Mouse (Mus musculus): ENCODE measurements around the gene Lhfp. TPM values are rescaled to one million over a fixed set of nuclear protein-coding genes. Genes with fewer than 3 reads are reported as not detected.
"Not testable (repeated sequence)": the region's sequence is repeated elsewhere in the genome, so short reads cannot be mapped to it uniquely, and the experiment has no call there.

The Lhfp gene
- total RNA-seq, 2 experiments from 2014 or later, result 53.2 to 55.7 TPM

DNA sequence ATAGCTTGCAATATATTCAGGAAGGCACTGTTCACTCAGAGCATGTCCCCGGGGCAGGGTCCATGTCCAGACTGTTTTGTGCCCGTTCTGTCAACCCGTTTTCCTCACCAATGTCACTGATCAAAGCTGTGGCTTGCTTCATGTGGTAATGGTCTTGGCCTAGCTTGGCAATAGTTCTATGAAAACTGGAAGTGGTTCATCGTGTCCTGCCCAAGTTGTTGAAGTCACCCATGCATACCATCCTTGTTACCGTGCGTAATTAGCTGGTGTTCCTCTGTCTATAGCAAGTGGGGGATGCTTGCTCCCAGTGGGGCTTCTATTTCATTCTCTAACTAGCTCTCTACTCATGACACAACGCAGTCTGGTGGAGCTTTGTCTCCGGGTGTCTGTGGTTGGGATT, 43.5 kb downstream of the Lhfp start:
- DNase-seq (ENCODE audit: low spot score), result no peak
- intact Hi-C loops (cut with DNase I), result no loop called here

DNA sequence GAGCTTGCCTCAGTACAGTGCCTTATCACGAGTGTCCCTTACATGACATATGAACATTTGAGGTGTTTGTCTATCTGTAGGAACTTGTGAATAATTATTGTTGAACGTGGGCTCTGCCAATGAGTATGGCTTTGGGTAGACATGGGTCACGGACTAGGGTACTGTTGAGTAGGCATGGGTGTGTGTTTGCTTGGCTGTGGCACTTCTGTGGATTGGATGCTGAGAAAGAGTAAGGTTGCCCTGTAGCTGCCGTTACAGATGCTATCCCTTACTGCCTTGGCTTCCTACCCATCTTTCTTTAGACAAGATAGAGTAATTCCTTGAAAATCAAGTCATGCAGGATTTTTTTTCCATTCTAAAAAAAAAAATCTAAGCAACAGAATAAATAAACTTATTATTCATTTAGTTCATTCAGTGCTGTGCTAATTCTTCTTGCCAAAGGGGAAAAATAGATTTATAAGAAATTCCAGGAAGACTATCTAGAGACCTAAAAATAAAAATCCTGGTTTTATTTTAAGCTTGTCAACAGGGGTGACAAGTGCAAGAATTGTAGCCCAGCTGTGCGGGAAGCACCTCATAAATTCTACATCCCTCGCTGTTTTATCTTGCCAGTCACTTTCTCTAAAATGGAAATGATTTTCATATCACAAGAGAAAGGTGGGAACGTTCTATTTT, 45.3 kb downstream of the Lhfp start:
- intact Hi-C loops (cut with DNase I), result no loop called here
- no peak for DNase-seq (ENCODE audit: low spot score)

DNA sequence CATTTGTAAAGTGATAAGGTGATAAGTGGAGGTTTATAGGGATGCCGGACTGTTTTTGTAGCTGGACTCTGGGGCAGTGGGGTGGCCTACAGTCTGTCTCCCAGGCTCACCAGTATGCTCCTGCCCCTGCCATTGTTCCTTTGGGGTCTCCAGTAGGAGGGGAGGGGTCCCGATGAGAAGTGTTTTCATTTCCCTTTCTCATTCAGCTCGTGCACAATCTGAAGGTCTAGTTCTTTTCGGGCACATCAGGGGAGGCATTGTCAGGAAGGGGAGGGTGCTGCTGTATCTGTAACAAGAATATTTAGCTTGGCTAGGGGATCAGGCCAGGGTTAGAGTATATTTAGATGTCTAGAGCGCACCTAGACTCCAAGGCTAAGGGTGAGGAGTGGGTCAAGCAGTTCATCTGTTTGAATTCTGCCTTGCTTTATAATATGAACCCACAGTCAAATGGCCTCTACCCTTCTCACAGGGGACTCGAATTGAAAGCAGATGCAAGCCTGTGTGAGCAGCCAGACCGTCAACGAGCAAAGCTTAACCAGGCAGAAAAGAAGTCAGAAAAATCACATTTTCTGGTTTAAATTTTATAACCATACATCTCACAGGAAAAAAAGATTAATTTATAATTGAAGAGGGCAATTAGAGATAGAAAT, 46.0 kb downstream of the Lhfp start:
- intact Hi-C loops (cut with DNase I), result no loop called here

GRCm38 (mm10) chr3:53089921-53090320, 48.6 kb downstream of the Lhfp start:
- DNase-seq (ENCODE audit: low spot score), result no peak
- intact Hi-C loops (cut with DNase I), result no loop called here

More for the DNA sequence above, 46.0 kb downstream of the Lhfp start:
- no peak for DNase-seq (ENCODE audit: low spot score)

DNA sequence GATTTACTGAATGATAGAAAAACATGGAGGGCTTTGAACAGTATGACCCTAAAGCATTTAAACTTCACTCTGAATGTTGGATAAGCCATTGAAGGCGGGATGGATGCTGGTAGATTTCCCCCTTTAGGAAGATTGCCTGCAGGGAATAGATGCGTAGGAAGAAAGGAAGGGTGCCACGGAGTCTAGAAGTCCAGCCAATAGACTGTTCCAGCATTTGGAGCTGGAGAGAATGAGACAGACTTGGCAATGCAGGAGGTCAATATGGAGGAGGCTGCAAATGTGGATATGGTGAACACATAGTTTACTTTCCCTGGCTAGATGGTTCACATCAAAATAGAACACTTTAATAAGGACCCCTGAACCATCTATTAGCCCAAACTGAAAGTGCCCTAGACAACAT, 58.9 kb downstream of the Lhfp start:
- intact Hi-C loops (cut with DNase I), result no loop called here

DNA sequence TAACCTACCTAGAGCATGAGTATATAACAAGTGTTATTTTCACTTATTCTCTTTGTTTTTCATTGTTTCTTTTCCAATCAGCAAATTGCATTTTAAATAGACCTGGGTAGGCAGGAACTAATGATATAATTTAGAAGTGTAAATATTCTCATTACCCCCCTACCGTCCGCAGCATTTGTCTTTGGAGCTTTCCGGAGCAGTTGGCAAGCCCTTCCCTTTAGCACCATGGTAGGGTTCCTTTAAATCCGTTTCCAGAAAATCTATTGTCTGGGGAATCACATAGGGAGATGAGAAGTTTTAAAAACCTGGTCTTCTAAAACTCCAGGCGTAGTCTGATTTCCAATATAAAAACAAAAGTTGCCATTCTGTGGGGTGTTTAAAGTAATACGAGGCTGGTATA, 59.5 kb downstream of the Lhfp start:
- DNase-seq (ENCODE audit: low spot score), result no peak
- intact Hi-C loops (cut with DNase I), result no loop called here

More for the DNA sequence above, 58.9 kb downstream of the Lhfp start:
- no peak for DNase-seq (ENCODE audit: low spot score)

DNA sequence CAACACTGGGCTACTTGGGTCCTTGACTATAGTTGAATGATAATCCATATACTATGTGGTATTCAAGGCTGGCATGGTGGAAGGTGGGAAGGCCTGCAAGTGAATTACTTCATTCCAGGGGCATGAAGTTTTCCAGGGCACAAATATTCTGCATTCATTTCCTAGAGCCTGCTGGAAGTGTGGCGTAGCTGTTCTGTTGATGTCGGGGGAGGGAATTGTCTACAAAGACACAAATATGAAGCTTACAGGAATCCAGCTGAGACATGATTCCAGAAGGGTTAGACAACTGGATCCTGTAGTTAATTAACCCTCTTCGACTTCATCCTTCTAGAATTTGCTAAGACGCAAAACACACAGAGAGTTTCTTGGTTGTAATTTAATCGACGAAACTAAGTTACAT, 60.4 kb downstream of the Lhfp start:
- DNase-seq (ENCODE audit: low spot score), result no peak

GRCm38 (mm10) chr3:53102131-53102756, 60.9 kb downstream of the Lhfp start:
- intact Hi-C loops (cut with DNase I), result no loop called here
- no peak for DNase-seq (ENCODE audit: low spot score)

More for the DNA sequence above, 60.4 kb downstream of the Lhfp start:
- intact Hi-C loops (cut with DNase I), result no loop called here

DNA sequence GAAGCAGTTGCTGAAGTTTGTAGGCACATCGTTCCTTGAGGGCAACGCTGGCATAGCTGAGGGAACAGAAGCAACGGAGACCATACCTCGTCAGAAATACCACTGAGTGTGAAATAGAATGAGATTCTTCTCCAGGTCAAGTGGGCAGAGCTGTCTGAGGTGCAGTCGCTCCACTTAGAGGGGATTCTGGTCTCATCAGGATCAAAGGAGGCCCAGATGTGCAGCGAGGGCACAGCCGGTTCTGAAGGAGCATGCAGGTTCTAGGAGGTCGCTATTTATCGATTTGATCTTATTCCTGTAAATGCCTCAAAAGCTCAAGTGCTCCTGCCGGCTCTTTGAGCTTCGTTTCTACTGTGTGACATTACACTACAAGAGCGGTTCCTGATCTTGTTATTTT, 61.4 kb downstream of the Lhfp start:
- intact Hi-C loops (cut with DNase I), result no loop called here
- no peak for DNase-seq (ENCODE audit: low spot score)

DNA sequence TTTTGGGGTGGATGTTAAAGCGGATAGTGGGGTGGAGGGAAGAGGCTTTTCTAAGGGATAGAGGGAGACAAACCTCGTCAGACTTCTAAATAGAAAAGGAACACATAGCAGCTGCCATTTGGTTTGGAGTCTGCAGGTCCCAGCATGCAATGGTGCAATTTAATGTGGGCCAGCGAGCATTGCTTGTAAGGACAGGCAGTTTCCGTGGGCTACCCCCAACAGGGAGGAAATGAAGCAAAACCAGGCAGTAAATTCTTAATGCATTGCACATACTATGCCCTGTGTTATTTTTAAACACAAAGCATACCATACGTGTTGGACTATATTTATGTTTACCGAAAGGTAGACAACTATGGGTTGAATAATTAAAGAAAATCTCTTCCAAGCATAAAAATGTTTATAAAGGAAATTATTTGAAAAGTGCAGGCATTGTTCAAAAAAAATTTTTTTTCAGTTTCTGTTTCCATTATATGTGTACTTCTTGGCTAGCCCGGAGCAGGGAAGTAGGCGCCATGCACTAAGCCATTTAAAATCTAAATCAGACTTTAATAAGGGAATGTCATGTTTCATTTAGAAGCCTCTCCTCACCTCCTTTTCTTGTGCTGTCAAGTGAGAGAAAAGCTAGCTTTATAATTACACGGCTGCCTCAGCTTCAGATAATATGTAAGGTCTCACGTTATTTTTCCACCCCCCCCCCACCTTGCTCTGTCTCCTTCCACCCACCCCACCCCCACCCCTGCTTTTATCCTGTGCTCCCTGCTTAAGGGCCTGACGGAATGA, 67.5 kb downstream of the Lhfp start:
- no peak for DNase-seq (ENCODE audit: low spot score)
- intact Hi-C loops (cut with DNase I), result no loop called here

DNA sequence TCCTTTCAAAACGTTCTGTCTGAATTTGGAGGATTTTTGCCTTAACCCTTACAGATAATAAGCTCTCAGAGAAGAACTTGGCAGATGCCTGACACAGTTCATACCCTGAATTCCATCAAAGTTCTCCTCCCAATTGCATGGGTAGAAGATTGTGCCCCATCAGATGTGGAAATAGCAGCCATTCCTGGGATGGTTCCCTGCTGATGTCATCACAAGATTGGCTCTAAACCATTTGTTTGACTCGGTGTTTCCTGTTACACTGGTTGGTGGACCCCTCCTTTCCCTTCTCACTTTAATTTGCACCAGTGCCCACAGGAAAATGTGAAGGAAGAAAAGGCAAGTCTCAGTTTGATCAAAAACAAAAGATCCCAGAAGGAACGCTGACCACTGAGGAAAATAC, 68.6 kb downstream of the Lhfp start:
- DNase-seq (ENCODE audit: low spot score), result no peak
- intact Hi-C loops (cut with DNase I), result no loop called here

GRCm38 (mm10) chr3:53112048-53112447, 70.7 kb downstream of the Lhfp start:
- DNase-seq (ENCODE audit: low spot score), result no peak
- intact Hi-C loops (cut with DNase I), result no loop called here

DNA sequence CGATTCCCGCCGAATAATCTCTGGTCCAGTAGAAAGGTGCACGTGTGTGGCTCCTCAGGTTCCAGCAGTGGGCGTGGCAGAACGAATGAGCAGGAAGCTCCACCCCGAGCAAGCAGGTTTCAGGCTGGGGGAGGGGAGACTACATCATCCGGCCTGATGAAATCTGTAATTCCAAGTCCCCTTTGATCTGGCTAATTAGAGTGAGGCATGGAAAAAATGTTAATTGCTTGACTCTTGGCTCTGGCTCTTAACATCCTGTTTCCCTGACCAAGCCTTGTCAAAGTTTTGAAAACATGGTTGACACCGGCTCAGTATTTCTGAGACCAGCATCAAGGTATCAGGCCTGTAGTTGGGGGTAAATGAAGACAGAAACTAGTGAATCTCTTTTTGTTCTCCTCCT, 77.4 kb downstream of the Lhfp start:
- DNase-seq (ENCODE audit: low spot score); intact Hi-C loops (cut with DNase I): not testable (repeated sequence)

GRCm38 (mm10) chr3:53119978-53120377, 78.7 kb downstream of the Lhfp start:
- intact Hi-C loops (cut with DNase I), result no loop called here
- DNase-seq (ENCODE audit: low spot score), result no peak

DNA sequence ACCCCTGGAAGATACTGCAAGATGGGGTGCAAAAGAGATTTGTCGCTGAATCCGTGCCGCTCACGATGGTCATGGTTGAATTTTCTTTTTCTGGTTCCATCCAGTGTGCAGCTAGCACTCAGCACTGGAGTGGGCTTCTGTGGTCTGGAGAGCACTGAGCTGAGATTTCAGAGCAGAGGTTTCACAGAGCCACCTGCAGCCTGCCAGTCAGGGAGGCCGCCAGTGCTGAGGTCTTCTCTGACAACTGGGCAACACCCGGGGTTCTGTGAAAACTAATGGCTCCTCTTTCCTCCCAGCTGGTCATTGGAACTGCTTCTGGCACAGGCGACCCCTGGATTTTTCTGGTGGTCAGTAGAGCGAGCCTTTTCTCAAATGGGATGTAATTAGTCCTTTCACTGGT, 84.2 kb downstream of the Lhfp start:
- no peak for DNase-seq (ENCODE audit: low spot score)
- intact Hi-C loops (cut with DNase I), result no loop called here

DNA sequence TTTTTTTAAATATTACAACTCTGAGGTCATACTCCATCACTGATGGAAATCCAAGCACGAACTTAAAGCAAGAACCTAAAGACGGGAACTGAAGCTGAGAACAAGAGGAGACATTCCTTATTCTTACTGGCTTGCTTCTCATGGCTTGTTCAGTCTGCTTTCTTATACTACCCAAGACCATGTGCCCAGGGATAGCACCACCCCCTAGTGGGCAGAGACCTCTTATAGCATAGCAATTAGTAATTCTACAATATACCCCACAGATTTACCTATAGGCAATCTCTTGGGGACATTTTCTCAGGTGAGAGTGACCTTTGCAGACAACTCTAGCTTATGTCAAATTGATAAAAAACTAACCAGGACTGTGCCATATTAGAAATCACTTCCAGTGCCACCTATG, 97.5 kb downstream of the Lhfp start:
- intact Hi-C loops (cut with DNase I), result no loop called here
- DNase-seq (ENCODE audit: low spot score), result no peak

- intact Hi-C loops (cut with DNase I), result no loop called here
- DNase-seq (ENCODE audit: low spot score), result no peak
These were observed 97.9 kb downstream of the Lhfp start for GRCm38 (mm10) chr3:53139205-53139604.

- DNase-seq (ENCODE audit: low spot score), result no peak
- intact Hi-C loops (cut with DNase I), result no loop called here
These were observed 98.3 kb downstream of the Lhfp start for GRCm38 (mm10) chr3:53139642-53140041.

DNA sequence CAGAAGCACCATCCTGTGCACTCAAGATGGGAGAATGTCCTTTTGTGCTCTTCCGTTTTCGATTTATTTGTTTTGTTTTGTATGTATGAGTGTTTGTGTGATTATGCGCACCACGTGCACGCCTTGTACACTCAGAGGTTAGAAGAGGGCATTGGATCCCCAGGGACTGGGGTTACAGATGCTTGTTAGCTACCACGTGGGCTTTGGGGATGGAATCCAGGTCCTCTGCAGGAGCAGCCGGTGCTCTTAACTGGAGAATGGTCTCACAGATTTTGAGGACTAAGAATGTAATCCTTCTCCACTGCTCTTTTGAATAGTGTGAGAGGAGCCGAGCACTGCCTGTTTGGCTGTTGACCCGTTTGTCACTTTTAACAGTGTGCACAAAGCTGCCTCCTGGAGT, 101.2 kb downstream of the Lhfp start:
- peak; percentile 8 for DNase-seq (ENCODE audit: low spot score)
- intact Hi-C loops (cut with DNase I), result no loop called here

- no peak for DNase-seq (ENCODE audit: low spot score)
- intact Hi-C loops (cut with DNase I), result no loop called here
These were observed 104.2 kb downstream of the Lhfp start for GRCm38 (mm10) chr3:53145526-53145925.

GRCm38 (mm10) chr3:53145946-53146345, 104.6 kb downstream of the Lhfp start:
- intact Hi-C loops (cut with DNase I), result no loop called here
- DNase-seq (ENCODE audit: low spot score), result no peak
